Mouse (Mus musculus): Measurements from ENCODE around the gene Gm428. TPM values are rescaled to one million over a fixed set of nuclear protein-coding genes. Genes with fewer than 3 reads are reported as not detected.
"Not testable (repeated sequence)": the region's sequence is repeated elsewhere in the genome, so short reads cannot be mapped to it uniquely, and the experiment has no call there.

Gm428 gene
- not detected in 2 replicates for polyA plus RNA-seq (2012; ENCODE audit: insufficient read depth, low replicate concordance)

GRCm38 (mm10) chr4:73683216-73683615 is at the start of gene Gm428:
Gene Gm428 (plus strand): TSS chr4:73683516.
- H3K36me3 ChIP-seq (replicated peaks; ENCODE audit: low read length); H3K9me3 ChIP-seq; H3K4me3 ChIP-seq (replicated peaks); H3K27me3 ChIP-seq (replicated peaks); H3K4me1 ChIP-seq: not testable (repeated sequence)

GRCm38 (mm10) chr4:73637821-73638220 is 45.5 kb upstream of the Gm428 start, which contains the start of gene Gm11236:
Gene Gm11236 (plus strand): TSS chr4:73638121.
- not testable (repeated sequence) for H3K27me3 ChIP-seq (replicated peaks); H3K9me3 ChIP-seq; H3K36me3 ChIP-seq (replicated peaks; ENCODE audit: low read length); H3K4me1 ChIP-seq; H3K4me3 ChIP-seq (replicated peaks)

- H3K4me3 ChIP-seq (replicated peaks); H3K36me3 ChIP-seq (replicated peaks; ENCODE audit: low read length); H3K9me3 ChIP-seq; H3K27me3 ChIP-seq (replicated peaks); H3K4me1 ChIP-seq: not testable (repeated sequence)
These were observed 21.5 kb upstream of the Gm428 start for GRCm38 (mm10) chr4:73661864-73662263.

GRCm38 (mm10) chr4:73668054-73668453 is 15.3 kb upstream of the Gm428 start, which contains the start of gene Gm11239:
Gene Gm11239 (plus strand): TSS chr4:73668354.
- not testable (repeated sequence) for H3K9me3 ChIP-seq; H3K4me1 ChIP-seq; H3K27me3 ChIP-seq (replicated peaks); H3K36me3 ChIP-seq (replicated peaks; ENCODE audit: low read length); H3K4me3 ChIP-seq (replicated peaks)

- Histone ChIP-seq H3K36me3 (replicated peaks; ENCODE audit: low read length) (no peaks in the 10 kb centered on the region), H3K4me3 (replicated peaks) (no peak overlapping the region), H3K9me3 (0 out of 2 replicates have a peak, but pooled peaks cover 3% of the 10 kb centered on the region), H3K4me1 (no peaks in the 10 kb centered on the region), H3K27me3 (replicated peaks) (no peaks in the 10 kb centered on the region)
- no peak for TF ChIP-seq GATA1 (IDR thresholded peaks at IDR 0.05; ENCODE audit: borderline replicate concordance, low read length)
- TF ChIP-seq FLI1 (IDR thresholded peaks at IDR 0.05; ENCODE audit: low read length) = no peak
These were observed 35.4 kb downstream of the Gm428 start for GRCm38 (mm10) chr4:73718761-73719160.

GRCm38 (mm10) chr4:73719819-73720218 is 36.5 kb downstream of the Gm428 start:
- TF ChIP-seq FLI1 (IDR thresholded peaks at IDR 0.05; ENCODE audit: low read length) (no peak), GATA1 (IDR thresholded peaks at IDR 0.05; ENCODE audit: borderline replicate concordance, low read length) (no peak)
- Histone ChIP-seq H3K4me1 (no peaks in the 10 kb centered on the region), H3K27me3 (replicated peaks) (no peaks in the 10 kb centered on the region), H3K4me3 (replicated peaks) (no peak overlapping the region), H3K9me3 (0 out of 2 replicates have a peak, but pooled peaks cover 3% of the 10 kb centered on the region), H3K36me3 (replicated peaks; ENCODE audit: low read length) (no peaks in the 10 kb centered on the region)

Other genes starting within 250 kb of the Gm428 start
- gene Gm11238, start 75.6 kb upstream of the Gm428 start, polyA plus RNA-seq (2012; ENCODE audit: insufficient read depth, low replicate concordance) = not detected in 2 replicates
- not detected in 2 replicates for gene Gm11237, start 60.5 kb upstream of the Gm428 start, polyA plus RNA-seq (2012; ENCODE audit: insufficient read depth, low replicate concordance)
- gene Gm11236, start 45.4 kb upstream of the Gm428 start, polyA plus RNA-seq (2012; ENCODE audit: insufficient read depth, low replicate concordance) = not detected in 2 replicates
- gene Gm11239, start 15.2 kb upstream of the Gm428 start, polyA plus RNA-seq (2012; ENCODE audit: insufficient read depth, low replicate concordance) = 0.87 TPM in 1 of 2 replicates, not detected in the other
- not detected in 2 replicates for gene Rasef, start 107.5 kb downstream of the Gm428 start, polyA plus RNA-seq (2012; ENCODE audit: insufficient read depth, low replicate concordance)
- not detected in 2 replicates for gene Gm11758, start 192.8 kb downstream of the Gm428 start, polyA plus RNA-seq (2012; ENCODE audit: insufficient read depth, low replicate concordance)
- gene Gm11757, start 207.6 kb downstream of the Gm428 start, polyA plus RNA-seq (2012; ENCODE audit: insufficient read depth, low replicate concordance) = not detected in 2 replicates
- not detected in 2 replicates for gene Gm13871, start 222.4 kb downstream of the Gm428 start, polyA plus RNA-seq (2012; ENCODE audit: insufficient read depth, low replicate concordance)
- not detected in 2 replicates for gene Gm11756, start 237.2 kb downstream of the Gm428 start, polyA plus RNA-seq (2012; ENCODE audit: insufficient read depth, low replicate concordance)